Mouse (Mus musculus) layer of hippocampus, adult 8-10 months (tissue): ENCODE results near the gene Vmn1r209. TPM values are rescaled to one million over a fixed set of nuclear protein-coding genes. Genes with fewer than 3 reads are reported as not detected.
"Not testable (repeated sequence)": the region's sequence is repeated elsewhere in the genome, so short reads cannot be mapped to it uniquely, and the experiment has no call there.

Experiments
- DNase-seq, 2 experiments: peaks; one replicate each; pipeline ENCODE4 v3.0.0; 2022; ENCODE audit warnings: low spot score in 2 of 2
- total RNA-seq, 4 experiments: library from RNA; stranded (reverse); gene quantifications; 2 replicates each; pipeline ENCODE4 v1.2.4; 2022

The Vmn1r209 gene
- under 1 TPM in 3 of 4 experiments, not detected in 1; 0.04 to 0.06 (median 0.05) TPM for total RNA-seq

- not testable (repeated sequence) for DNase-seq
Measured at GRCm38 (mm10) chr13:22809582-22809981, at the start of gene Vmn1r209. Vmn1r209 (minus strand) TSS chr13:22809682.

- no peak for DNase-seq
Measured at GRCm38 (mm10) chr13:22857461-22857860, 48.0 kb upstream of the Vmn1r209 start, which contains the start of gene Vmn1r211. Vmn1r211 (minus strand) TSS chr13:22857561.

DNA sequence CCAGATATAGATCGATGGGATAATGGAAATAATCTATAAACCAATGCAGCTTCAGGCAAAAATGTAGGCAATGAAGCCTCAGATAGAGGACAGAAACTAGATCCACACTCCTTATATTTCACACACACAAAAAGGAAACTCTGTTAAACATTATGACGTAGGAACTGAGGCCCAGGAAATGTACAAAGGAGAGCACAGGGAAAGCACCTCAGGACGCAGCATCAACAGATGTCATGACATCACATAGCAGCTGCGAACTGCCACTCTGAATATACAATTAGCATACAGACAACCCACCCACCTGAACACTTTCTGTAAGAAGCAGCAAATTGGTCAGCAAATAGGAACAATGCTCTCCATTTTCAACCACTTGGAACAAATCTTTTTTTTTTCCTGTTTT is 45.3 kb upstream of the Vmn1r209 start:
- no peak for DNase-seq

GRCm38 (mm10) chr13:22846798-22847197 is 37.3 kb upstream of the Vmn1r209 start:
- DNase-seq: no peak

GRCm38 (mm10) chr13:22844304-22844703 is 34.8 kb upstream of the Vmn1r209 start:
- DNase-seq: not testable (repeated sequence)

- DNase-seq: no peak
Measured at GRCm38 (mm10) chr13:22831248-22831647, 21.8 kb upstream of the Vmn1r209 start, which contains the start of gene Vmn1r210. Vmn1r210 (minus strand) TSS chr13:22831348.

DNA sequence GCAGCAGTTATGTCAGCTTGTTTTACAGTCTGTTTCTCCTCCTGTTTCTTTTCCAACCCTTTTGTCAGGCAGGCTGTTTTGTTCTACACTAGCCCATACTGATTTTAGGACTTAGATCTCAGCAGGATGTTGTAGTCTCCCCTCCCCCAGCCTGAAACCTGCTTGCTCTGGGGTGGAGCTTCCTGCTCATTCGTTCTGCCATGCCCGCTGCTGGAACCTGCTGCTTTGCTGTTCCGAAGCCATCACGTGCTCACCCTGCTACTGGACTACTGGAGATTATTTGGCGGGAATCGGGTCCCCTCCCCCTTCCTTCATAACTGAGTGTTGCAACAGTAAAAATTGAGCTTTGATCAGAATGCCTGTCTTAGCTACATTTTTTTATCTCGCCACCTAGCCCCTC is 19.9 kb upstream of the Vmn1r209 start:
- not testable (repeated sequence) for DNase-seq

DNA sequence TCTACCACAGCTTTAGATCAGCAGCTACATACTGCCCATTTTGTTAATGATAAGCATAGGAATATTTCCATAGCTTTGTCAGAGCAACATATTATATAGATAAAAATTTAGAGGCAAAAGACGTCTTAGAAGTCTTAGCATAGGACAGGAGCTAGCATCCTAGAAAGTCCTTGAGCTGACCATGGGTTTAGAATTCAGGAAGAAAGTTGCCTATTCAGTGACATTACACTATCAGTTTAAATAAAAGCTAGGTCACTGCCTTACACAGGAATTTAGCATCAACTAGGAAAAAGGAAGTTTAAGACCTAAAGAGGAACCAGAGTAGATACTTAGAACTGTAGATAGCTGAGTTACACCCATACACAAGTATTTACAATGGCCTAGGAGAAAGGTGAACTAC is 12.1 kb upstream of the Vmn1r209 start:
- not testable (repeated sequence) for DNase-seq

DNA sequence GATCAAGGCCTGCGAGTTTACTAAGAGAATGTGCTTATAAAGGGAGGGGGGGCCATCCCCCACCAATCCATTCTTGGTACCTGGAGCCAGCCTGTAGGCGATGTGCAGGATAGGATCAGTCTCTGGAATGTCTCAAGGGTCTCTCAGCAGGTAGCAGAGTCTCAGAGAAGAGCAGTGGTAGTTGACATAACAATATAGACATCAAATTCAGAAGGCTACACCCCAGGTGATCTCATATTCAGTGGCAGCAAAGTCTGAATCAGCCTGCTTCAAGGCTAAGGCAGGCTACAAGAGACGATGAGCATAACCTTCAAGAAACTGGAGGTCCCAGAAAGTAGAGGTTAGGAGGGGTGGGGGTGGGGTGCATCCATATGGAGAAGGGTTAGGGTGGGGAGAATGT is 21.4 kb downstream of the Vmn1r209 start:
- DNase-seq: not testable (repeated sequence)

DNA sequence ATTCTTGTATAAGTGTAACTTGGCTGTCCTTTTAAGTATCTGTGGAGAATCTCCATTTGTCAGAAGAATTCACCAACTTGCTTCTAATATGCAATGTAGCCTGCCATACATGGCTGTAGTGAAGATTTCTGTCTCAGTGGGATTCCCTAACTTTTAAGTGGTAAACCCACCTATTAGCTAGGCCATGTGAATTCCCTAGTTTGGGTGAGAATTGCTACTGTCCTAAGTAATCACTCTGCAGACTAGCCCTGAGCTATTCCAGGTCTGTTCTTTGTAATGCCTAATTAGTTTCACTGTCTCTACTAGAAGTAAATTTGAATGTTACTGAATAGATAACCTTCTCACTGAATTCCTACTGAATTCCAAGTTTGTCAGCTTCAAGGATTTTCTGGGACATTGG is 25.3 kb downstream of the Vmn1r209 start:
- DNase-seq: not testable (repeated sequence)

DNA sequence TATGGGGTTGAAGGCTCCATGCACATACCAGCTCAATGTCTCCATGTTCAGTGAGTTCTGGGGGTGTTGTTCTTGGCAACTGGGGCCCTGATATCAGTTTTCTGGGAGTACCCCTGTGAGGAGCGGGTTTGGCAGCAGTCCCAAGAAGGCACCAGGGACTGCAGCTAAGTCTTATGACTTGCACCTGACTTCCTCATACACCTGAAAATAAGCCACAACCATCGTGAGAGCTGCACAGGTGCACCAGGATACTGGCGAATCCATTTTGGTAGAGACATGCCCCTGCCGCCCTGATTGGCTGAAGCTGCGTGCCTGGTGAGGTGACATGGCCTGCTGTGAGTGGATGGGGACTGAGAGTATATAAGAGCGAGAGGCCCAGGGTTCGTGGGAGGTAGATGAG is 32.2 kb downstream of the Vmn1r209 start, which contains the start of gene Vmn1r208:
Vmn1r208 (minus strand) TSS at position 101 of the 400 bp plus-strand sequence.
- not testable (repeated sequence) for DNase-seq

DNA sequence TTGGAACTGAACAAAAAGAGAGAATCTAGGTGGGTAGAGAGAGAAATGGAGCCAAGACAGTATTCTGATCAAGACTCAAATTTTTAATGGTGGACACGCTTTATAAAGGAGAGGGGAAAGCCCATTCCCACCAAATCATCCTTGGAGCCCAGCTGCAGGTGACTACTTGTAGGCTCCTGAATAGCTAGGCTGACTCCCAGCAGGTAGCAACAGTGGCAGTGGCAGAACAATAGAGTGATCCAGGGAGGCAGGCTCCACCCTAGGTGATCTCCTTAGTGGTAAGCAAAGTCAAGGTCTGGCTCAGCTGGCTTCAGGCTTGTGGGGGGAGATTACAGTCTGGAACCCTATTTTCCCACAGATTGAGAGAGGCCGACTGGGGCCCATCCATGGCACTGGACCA is 37.9 kb downstream of the Vmn1r209 start:
- not testable (repeated sequence) for DNase-seq

Other genes with a start within 250 kb of the Vmn1r209 start
- gene Vmn1r205, start 216.7 kb downstream of the Vmn1r209 start, total RNA-seq: not detected
- gene Vmn1r206, start 185.4 kb downstream of the Vmn1r209 start, total RNA-seq: not detected
- under 1 TPM in 3 of 4 experiments, not detected in 1; 0.11 to 0.24 (median 0.21) TPM for gene Vmn1r207-ps, start 80.1 kb downstream of the Vmn1r209 start, total RNA-seq
- gene Vmn1r208, start 32.3 kb downstream of the Vmn1r209 start, total RNA-seq: not detected
- not detected for gene Vmn1r210, start 21.7 kb upstream of the Vmn1r209 start, total RNA-seq
- gene Vmn1r211, start 47.9 kb upstream of the Vmn1r209 start, total RNA-seq: not detected
- gene Vmn1r212, start 74.5 kb upstream of the Vmn1r209 start, total RNA-seq: not detected
- not detected for gene Vmn1r213, start 198.0 kb upstream of the Vmn1r209 start, total RNA-seq
- gene Vmn1r214, start 220.7 kb upstream of the Vmn1r209 start, total RNA-seq: not detected